Mouse (Mus musculus) heart, embryonic 14.5 days (tissue): ENCODE measurements around the gene Il21r. TPM values are rescaled to one million over a fixed set of nuclear protein-coding genes. Genes with fewer than 3 reads are reported as not detected.

Experiments
- ATAC-seq: fragments of 200-750 bp; cut with Nextera tagmentation; 2 replicates; pipeline ENCODE4 v1.8.0; 2017; ENCODE audit warnings: low read depth, moderate TSS enrichment; ENCODE audit not compliant: insufficient number of reproducible peaks, insufficient read depth, low FRiP score
- H3K27ac ChIP-seq, 2 experiments: fragments of 200-500 bp in 1 of 2; fragments of 300-500 bp in 1 of 2; sonication (generic) in 1 of 2; replicated peaks in 1 of 2; 2 replicates each; pipeline ENCODE4 v1.5.1; 2012 to 2014; ENCODE audit warnings: low read depth in 2 of 2, low read length in 2 of 2, control low read depth in 1 of 2, mild to moderate bottlenecking in 1 of 2, mixed read lengths in 1 of 2; ENCODE audit not compliant: control insufficient read depth in 1 of 2, insufficient read depth in 1 of 2
- H3K27me3 ChIP-seq: fragments of 300-500 bp; sonication (generic); 2 replicates; pipeline ENCODE4 v1.6.1; 2014; ENCODE audit warnings: mild to moderate bottlenecking, low read length, control low read depth; ENCODE audit not compliant: control insufficient read depth, insufficient read depth
- H3K36me3 ChIP-seq: fragments of 300-500 bp; sonication (generic); 2 replicates; pipeline ENCODE4 v1.6.1; 2014; ENCODE audit warnings: mild to moderate bottlenecking, control low read depth, low read length, mixed read lengths; ENCODE audit not compliant: control insufficient read depth, insufficient read depth
- H3K4me1 ChIP-seq, 2 experiments: fragments of 200-500 bp in 1 of 2; fragments of 300-500 bp in 1 of 2; sonication (generic) in 1 of 2; 2 replicates each; pipeline ENCODE4 v1.6.1; 2012 to 2014; ENCODE audit warnings: low read length in 2 of 2, control low read depth in 1 of 2, mixed read lengths in 1 of 2; ENCODE audit not compliant: control insufficient read depth in 2 of 2, insufficient read depth in 2 of 2
- H3K4me2 ChIP-seq: fragments of 300-500 bp; sonication (generic); 2 replicates; pipeline ENCODE4 v1.6.1; 2014; ENCODE audit warnings: mild to moderate bottlenecking, low read length
- H3K4me3 ChIP-seq, 2 experiments: fragments of 200-500 bp in 1 of 2; fragments of 300-500 bp in 1 of 2; sonication (generic) in 1 of 2; 2 replicates each; pipeline ENCODE4 v1.5.1; 2012 to 2014; ENCODE audit warnings: low read length in 2 of 2, mild to moderate bottlenecking in 2 of 2, control low read depth in 1 of 2, low read depth in 1 of 2, moderate library complexity in 1 of 2; ENCODE audit not compliant: control insufficient read depth in 1 of 2, insufficient read depth in 1 of 2
- H3K9ac ChIP-seq: fragments of 300-500 bp; sonication (generic); 2 replicates; pipeline ENCODE4 v1.6.1; 2014; ENCODE audit warnings: mild to moderate bottlenecking, low read length
- H3K9me3 ChIP-seq: fragments of 300-500 bp; sonication (generic); 2 replicates; pipeline ENCODE4 v1.6.1; 2016; ENCODE audit warnings: low read length, control low read depth; ENCODE audit not compliant: control insufficient read depth
- WGBS: fragments of 180-500 bp; shearing (Covaris S2); extraction: QIAGEN DNeasy Blood & Tissue Kit; methylation state at CpG from one replicate; pipeline ENCODE4 v1.1.7; 2014; 5-methylcytosine and 5-hydroxymethylcytosine counted together
- polyA plus RNA-seq: library from polyadenylated mRNA; unstranded; fragments of >200 nt; fragmentation: Nextera tagmentation; extraction: Ambion mirVana; gene quantifications from 2 replicates; pipeline ENCODE4 v1.2.1, GENCODE M21; 2014

Gene Il21r
- polyA plus RNA-seq, 1 experiment from 2014 or later = not detected

DNA sequence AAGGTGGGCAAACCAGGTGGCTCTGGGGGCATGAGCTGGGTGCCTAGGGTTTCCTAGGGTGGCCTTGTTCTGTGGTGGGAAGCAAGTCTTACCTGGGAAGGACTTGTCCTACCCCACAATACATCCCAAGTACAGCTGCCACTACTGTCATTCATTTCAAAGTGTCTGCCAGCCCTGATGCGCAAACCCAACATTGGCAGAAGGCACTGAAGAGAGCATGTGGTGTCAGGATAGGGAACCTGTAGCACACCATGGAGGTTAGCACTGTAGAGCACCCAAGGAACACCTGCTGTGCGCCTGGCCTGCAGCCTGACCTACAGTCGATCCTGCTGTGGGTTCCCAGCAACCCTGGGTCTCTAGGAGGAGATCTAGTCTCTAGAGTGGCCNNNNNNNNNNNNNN, 27.8 kb downstream of the Il21r start:
- no peaks in the 10 kb centered on the region for H3K27me3 ChIP-seq
- no peak overlapping the region for H3K27ac ChIP-seq
- no peak overlapping the region for H3K4me2 ChIP-seq
- ATAC-seq = no peak
- no peak overlapping the region for H3K9ac ChIP-seq
- H3K4me3 ChIP-seq = no peak overlapping the region
- WGBS = 86% methylated on average over 3 of the region's 3 CpGs
- peaks cover 12 to 14% of the 10 kb centered on the region in 2 experiments; a peak in 3 of 4 replicates for H3K4me1 ChIP-seq
- H3K36me3 ChIP-seq = no peaks in the 10 kb centered on the region
- no peaks in the 10 kb centered on the region for H3K9me3 ChIP-seq

DNA sequence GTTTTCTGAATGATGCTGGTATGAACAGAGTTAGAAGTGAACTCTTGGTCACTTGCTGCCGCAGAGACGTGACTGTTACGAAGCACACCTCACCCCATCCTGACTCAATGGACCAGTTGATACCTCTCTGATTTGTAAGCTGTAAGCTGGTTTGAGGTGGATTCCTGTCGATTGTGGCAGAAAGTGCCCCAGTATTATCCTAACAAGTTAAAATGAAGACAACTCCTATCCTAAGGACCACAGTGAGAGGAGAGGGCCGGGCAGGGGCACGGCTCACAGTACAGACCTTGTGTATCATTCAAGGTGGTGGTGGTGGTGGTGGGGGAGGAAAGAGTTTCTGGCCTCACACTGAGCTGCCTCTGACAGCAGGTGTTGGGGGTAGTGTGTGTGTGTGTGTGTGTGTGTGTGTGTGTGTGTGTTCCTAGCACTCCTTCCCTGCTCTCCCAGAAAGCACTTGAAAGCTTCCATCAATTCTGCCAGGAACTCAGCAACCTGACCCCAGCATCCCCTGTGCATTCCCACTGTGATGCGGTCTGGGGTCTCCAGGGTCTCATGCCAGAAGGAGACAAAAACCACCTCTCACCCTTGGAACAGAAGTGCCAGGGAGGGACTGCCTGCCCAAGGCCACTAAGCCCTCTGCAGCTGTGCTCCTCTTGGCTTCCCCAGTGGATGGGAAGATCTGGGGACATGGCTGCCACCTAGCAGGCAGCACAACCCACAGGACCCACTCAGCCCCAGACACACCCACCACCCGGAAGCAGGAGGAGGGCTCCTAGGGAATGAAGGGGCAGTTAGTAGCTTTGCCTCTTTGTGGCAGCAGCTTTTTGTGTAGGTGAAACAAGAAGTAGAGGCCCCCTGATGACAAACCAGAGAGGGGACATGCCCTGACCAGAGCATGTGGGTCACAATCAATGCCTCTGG, 34.3 kb downstream of the Il21r start:
- Histone ChIP-seq H3K27ac (no peak overlapping the region), H3K9me3 (no peaks in the 10 kb centered on the region), H3K4me1 (peaks cover 7% of the 10 kb centered on the region in 2 experiments; a peak in 3 of 4 replicates), H3K27me3 (no peaks in the 10 kb centered on the region), H3K9ac (no peak overlapping the region), H3K4me3 (no peak overlapping the region), H3K36me3 (peaks cover 36% of the 10 kb centered on the region), H3K4me2 (no peak overlapping the region)
- no peak for ATAC-seq
- WGBS = 82% methylated on average over 8 of the region's 8 CpGs

DNA sequence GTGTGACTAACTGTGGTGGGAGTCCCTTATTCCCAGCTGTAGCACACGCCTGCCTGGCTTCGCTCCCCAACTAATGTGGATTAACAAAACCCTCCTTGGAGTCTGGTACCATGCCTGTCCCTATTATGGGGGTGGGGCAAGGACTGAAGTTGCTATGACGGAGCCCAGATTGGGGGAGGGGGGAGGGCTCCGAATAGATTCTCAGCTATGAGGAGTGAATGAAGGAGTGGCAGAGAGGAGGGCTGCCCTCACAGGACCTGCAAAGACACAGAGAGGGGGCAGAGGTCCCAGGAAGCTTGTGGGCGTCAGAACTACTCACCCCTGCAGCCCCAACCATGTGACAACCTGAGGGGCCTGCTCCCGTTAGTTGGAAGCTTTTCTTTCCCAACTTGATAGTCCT, 35.1 kb downstream of the Il21r start:
- no peak overlapping the region for H3K4me3 ChIP-seq
- no peaks in the 10 kb centered on the region for H3K9me3 ChIP-seq
- H3K9ac ChIP-seq = no peak overlapping the region
- 74% methylated on average over 6 of the region's 6 CpGs for WGBS
- no peaks in the 10 kb centered on the region for H3K27me3 ChIP-seq
- no peak overlapping the region for H3K4me2 ChIP-seq
- peaks cover 45% of the 10 kb centered on the region for H3K36me3 ChIP-seq
- H3K4me1 ChIP-seq = peaks cover 5% of the 10 kb centered on the region in 2 experiments; a peak in 3 of 4 replicates
- no peak overlapping the region for H3K27ac ChIP-seq
- ATAC-seq = no peak

DNA sequence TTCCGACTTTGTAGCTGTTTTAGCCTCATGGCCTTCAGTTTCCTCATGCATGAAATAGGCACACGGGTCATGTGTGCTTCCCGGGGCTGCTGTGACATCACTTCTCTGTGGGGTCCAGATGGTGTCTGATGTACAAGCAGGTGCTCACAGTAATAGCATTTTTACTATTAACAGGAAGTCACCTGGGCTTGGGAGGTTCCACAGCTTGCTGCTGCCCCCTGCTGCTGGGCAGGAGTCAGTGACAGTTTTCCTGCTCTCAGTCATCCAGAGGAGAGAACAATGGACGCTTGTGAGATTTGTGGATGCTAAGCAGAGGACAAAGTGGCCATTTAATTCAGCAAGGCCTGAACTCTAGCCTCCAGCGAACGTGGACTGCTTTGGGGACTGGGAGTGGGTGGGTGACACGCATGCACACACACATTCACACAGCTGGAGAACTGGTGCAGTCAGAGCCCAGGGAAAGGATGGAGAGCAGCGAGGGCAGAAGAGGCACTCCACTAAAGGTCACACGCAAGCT, 35.7 kb downstream of the Il21r start:
- no peak overlapping the region for H3K27ac ChIP-seq
- ATAC-seq = peak; percentile 8; the same call in 1 of the 2 replicates

DNA sequence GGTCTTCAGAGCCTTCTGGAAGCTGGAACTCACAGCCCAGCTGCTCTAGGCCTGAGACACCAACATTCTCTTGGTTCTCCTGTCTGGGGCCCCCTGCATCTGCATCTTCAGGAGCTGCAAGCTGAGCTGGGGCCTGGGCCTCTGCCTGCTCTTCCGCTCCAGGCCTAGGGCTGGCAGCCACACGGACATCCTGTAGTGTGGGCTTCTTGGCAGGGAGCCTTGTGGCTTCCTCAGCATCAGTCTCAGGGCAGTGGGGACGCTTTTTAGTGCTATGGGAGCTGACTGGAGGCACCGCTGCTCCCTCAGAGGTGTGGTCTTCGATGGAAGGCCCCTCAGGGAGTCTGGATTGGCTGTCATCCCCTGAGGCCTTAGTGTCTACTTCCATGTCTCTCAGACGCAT, 40.7 kb downstream of the Il21r start:
- H3K4me2 ChIP-seq = no peak overlapping the region
- no peaks in the 10 kb centered on the region for H3K27me3 ChIP-seq
- H3K9ac ChIP-seq = no peak overlapping the region
- no peak overlapping the region for H3K4me3 ChIP-seq
- no peaks in the 10 kb centered on the region for H3K9me3 ChIP-seq
- H3K27ac ChIP-seq = no peak overlapping the region
- peaks cover 100% of the 10 kb centered on the region for H3K36me3 ChIP-seq
- H3K4me1 ChIP-seq = no peaks in the 10 kb centered on the region; a peak in 1 of 4 replicates
- 69% methylated on average over 6 of the region's 6 CpGs for WGBS
- ATAC-seq = 0 out of 2 replicates have a peak, but pooled peaks have one; percentile 22

More for the DNA sequence above, 35.7 kb downstream of the Il21r start:
- H3K4me1 ChIP-seq = peaks cover 5% of the 10 kb centered on the region in 2 experiments; a peak in 3 of 4 replicates
- no peaks in the 10 kb centered on the region for H3K27me3 ChIP-seq
- H3K4me3 ChIP-seq = no peak overlapping the region
- WGBS = 47% methylated on average over 9 of the region's 9 CpGs
- no peak overlapping the region for H3K9ac ChIP-seq
- no peaks in the 10 kb centered on the region for H3K9me3 ChIP-seq
- H3K4me2 ChIP-seq = no peak overlapping the region
- peaks cover 50% of the 10 kb centered on the region for H3K36me3 ChIP-seq

DNA sequence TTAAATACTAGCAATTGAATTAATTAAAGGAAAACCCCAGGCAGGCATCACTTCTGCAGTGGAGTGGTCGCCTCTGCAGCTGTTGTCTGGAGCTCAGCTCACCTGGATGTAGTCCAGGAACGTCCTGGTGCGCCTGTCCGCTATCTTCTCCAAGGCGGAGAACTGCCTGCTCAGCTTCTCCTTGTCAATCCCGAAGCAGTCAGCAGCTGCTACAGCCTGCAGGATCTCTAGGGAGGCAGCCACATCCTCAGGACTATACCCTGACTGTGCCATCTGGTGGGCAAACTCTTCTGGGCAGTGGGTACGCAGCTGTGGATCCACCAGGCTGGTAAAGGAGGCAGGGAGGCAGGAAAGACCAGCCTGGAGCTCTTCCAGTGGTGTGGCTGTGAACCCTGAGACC, 42.2 kb downstream of the Il21r start:
- no peaks in the 10 kb centered on the region for H3K9me3 ChIP-seq
- no peak overlapping the region for H3K27ac ChIP-seq
- H3K4me2 ChIP-seq = no peak overlapping the region
- peaks cover 100% of the 10 kb centered on the region for H3K36me3 ChIP-seq
- ATAC-seq = no peak
- WGBS = 81% methylated on average over 7 of the region's 7 CpGs
- H3K4me1 ChIP-seq = no peaks in the 10 kb centered on the region; a peak in 1 of 4 replicates
- no peak overlapping the region for H3K9ac ChIP-seq
- H3K27me3 ChIP-seq = no peaks in the 10 kb centered on the region
- no peak overlapping the region for H3K4me3 ChIP-seq

DNA sequence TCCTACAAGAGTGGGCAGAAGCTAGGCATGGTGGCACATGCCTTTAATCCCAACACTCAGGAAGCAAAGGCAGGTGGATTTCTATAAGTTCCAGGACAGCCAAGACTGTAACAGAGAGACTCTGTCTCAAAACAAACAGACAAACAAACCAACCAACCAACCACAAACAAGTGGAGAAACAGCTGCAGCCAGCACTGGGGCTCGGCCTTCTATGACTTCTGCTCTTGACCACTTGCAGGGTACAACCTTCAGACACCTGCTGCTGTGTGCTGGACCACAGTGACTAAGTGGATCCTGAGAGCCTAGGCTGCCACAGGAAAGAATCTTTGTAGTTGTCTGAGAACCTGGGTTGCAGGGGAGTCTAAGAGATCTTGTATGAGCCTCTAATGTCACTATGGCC, 45.8 kb downstream of the Il21r start:
- no peaks in the 10 kb centered on the region for H3K27me3 ChIP-seq
- H3K27ac ChIP-seq = no peak overlapping the region
- H3K4me1 ChIP-seq = no peaks in the 10 kb centered on the region
- 81% methylated on average over 1 of the region's 1 CpGs for WGBS
- H3K4me2 ChIP-seq = no peak overlapping the region
- H3K4me3 ChIP-seq = no peak overlapping the region
- H3K9ac ChIP-seq = no peak overlapping the region
- H3K9me3 ChIP-seq = no peaks in the 10 kb centered on the region
- ATAC-seq = no peak
- peaks cover 100% of the 10 kb centered on the region for H3K36me3 ChIP-seq
